Mouse (Mus musculus) heart, adult 18-20 months (tissue): Measurements from ENCODE around the gene Gm28053. TPM values are rescaled to one million over a fixed set of nuclear protein-coding genes. Genes with fewer than 3 reads are reported as not detected.

Source experiments
- total RNA-seq, 2 experiments: library from RNA; stranded (reverse); gene quantifications; 2 replicates each; pipeline ENCODE4 v1.2.3; 2021

The Gm28053 gene
- total RNA-seq, 2 experiments from 2014 or later, result 3.8 to 4.0 TPM

Other genes with a start within 250 kb of the Gm28053 start
- 10 to 100 TPM; 19.8 to 21.4 TPM for gene Atp6v0e2, start 181.0 kb upstream of the Gm28053 start, total RNA-seq
- 10 to 100 TPM; 14.7 to 18.6 TPM for gene Lrrc61, start 163.8 kb upstream of the Gm28053 start, total RNA-seq
- 10 to 100 TPM; 60.1 to 86.3 TPM for gene Rarres2, start 145.8 kb upstream of the Gm28053 start, total RNA-seq
- not detected for gene Gm45021, start 129.0 kb upstream of the Gm28053 start, total RNA-seq
- 10 to 100 TPM; 32.3 to 32.9 TPM for gene Repin1, start 124.7 kb upstream of the Gm28053 start, total RNA-seq
- not detected for gene Gm44965, start 124.7 kb upstream of the Gm28053 start, total RNA-seq
- 10 to 100 TPM; 11.8 to 12.3 TPM for gene Zfp775, start 116.5 kb upstream of the Gm28053 start, total RNA-seq
- gene AI854703, start 91.8 kb upstream of the Gm28053 start, total RNA-seq, result under 1 TPM; 0.37 to 0.39 TPM
- 1 to 10 TPM; 7.1 to 7.5 TPM for gene Gimap8, start 71.4 kb upstream of the Gm28053 start, total RNA-seq
- 1 to 10 TPM; 4.6 to 4.9 TPM for gene Gimap9, start 42.5 kb upstream of the Gm28053 start, total RNA-seq
- gene Gimap4, start 34.1 kb upstream of the Gm28053 start, total RNA-seq, result 10 to 100 TPM; 19.3 to 32.9 TPM
- gene Gimap6, start 10.4 kb upstream of the Gm28053 start, total RNA-seq, result 10 to 100 TPM; 29.6 to 36.9 TPM
- 1 to 10 TPM in 1 of 2 experiments, under 1 TPM in 1; 0.27 to 1.7 TPM for gene Gimap7, start within 50 bp of the Gm28053 start, total RNA-seq
- 10 to 100 TPM in 1 of 2 experiments, 1 to 10 TPM in 1; 9.9 to 13.3 TPM for gene Gimap1, start 20.4 kb downstream of the Gm28053 start, total RNA-seq
- 1 to 10 TPM; 4.9 to 5.0 TPM for gene Gimap5, start 27.6 kb downstream of the Gm28053 start, total RNA-seq
- gene Gimap3, start 52.2 kb downstream of the Gm28053 start, total RNA-seq, result 1 to 10 TPM in 1 of 2 experiments, under 1 TPM in 1; 0.57 to 6.9 TPM
- gene Tmem176a, start 122.3 kb downstream of the Gm28053 start, total RNA-seq, result 10 to 100 TPM; 14.7 to 20.6 TPM
- gene Tmem176b, start 122.9 kb downstream of the Gm28053 start, total RNA-seq, result 10 to 100 TPM; 39.3 to 54.1 TPM
- not detected for gene Aoc1, start 154.3 kb downstream of the Gm28053 start, total RNA-seq
- not detected for gene 1600015I10Rik, start 211.3 kb downstream of the Gm28053 start, total RNA-seq